11 mouse cellular contexts compared by ENCODE assay signal in the genomic region with DNA sequence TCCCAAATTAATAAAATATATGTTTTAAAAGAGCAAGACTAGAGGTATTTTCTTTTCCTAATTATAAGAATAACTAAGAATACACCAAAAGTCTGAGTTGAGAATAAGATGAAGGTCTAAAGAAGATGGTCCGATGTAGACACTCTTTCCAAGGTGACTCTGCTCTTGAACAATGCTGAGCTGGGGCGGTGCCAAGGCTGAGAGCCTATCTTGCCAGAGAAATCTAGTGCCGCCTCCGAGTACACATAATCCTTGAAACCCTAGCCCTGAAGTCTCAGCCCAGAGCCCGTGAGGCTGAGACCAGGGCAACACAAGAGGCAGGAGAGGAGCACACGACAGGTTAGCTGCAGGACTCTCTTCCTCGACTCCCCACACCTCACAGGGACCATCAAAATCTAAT.
DNase-seq lines count a peak whose midpoint lies in the region.
"Had no signal": no experiment of that assay in that cellular context is flagged by ENCODE, and none has a peak within 500 bp of the region (broad histone marks: within the 10 kb centered on the region; RNA-seq: fewer than 3 reads in every experiment).

No protein-coding gene starts in this region.

- DNase-seq in cerebellum, postnatal 14 days = peak; percentile 66 to 68
- no peak for DNase-seq in cerebellum, adult 11-12 months
- DNase-seq in left cerebral cortex, postnatal 4 days = peak; percentile 15
- no peak for DNase-seq in left cerebral cortex, postnatal 36 days (ENCODE audit: low spot score in 2 of 2)
- DNase-seq in adrenal gland, postnatal 25 days = peak; percentile 54
- peak; percentile 71 to 74 for DNase-seq in kidney, postnatal 25 days
- DNase-seq in thymus, postnatal 14 days = no peak
- DNase-seq: B cell, adult 2 months; heart, postnatal 10 days; layer of hippocampus, adult 9-11 months; right cerebral cortex, postnatal 4 days had no signal

- intact Hi-C loops in left cerebral cortex, postnatal 4 days (cut with DNase I) = no loop called here
- intact Hi-C loops in left cerebral cortex, postnatal 36 days (cut with DNase I) = no loop called here

Comparison
In these comparisons a context has a peak if more than half of its experiments do, and no peak if none do; other contexts are left out.
1. DNase-seq: peak in cerebellum, postnatal 14 days (2 of 2), left cerebral cortex, postnatal 4 days (single experiment), adrenal gland, postnatal 25 days (single experiment) and kidney, postnatal 25 days (2 of 2); none in cerebellum, adult 11-12 months (single experiment), left cerebral cortex, postnatal 36 days (0 of 2) and thymus, postnatal 14 days (single experiment).